Mouse (Mus musculus) cerebellum, adult 9-11 months (tissue): ENCODE data around the gene Nrip2.

Source experiments
- DNase-seq: peaks from one replicate; pipeline ENCODE4 v3.0.0; 2022

The Nrip2 gene

GRCm38 (mm10) chr6:128397574-128398261 lies 1.4 kb upstream of the Nrip2 start:
- no peak for DNase-seq

DNA sequence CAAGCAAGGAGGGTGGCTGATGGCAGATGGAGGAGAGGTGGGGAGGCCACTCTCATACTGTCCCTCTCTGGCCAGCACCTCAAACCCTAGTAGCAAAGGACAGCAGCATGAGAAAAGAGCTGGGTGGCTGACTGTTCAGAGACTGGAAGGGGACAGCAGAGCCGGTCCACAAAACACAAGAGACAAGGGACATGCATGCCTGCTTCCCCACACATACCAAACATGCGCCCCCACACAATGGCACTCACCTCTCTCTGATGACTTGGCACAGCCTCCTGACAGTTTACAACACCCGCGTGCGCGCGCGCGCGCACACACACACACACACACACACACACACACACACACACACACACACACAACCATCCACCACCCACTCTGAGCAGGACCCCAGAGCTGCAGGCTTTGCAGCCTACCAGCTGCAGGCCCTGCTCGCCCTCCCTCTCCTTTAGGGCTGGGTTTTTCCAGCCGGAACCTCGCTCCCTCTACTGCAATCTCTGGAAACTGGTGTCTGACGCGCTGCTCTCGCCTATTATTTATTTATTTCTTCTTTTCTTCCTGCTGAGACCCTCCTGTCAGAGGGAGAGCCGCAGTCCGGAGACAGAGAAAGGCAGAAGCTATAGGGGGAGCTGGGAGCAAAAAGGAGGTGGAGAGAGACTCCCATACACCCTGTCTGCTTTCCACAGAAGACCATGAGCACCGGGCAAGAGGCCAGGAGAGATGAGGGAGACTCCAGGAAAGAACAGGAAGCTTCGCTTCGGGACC lies 507 bp downstream of the Nrip2 start:
- DNase-seq = peak; percentile 81

- DNase-seq = peak; percentile 25
Measured at GRCm38 (mm10) chr6:128404708-128405107, 5.6 kb downstream of the Nrip2 start.

- DNase-seq = no peak
Measured at GRCm38 (mm10) chr6:128408544-128409125, 9.5 kb downstream of the Nrip2 start.

GRCm38 (mm10) chr6:128410305-128410704 lies 11.2 kb downstream of the Nrip2 start:
- DNase-seq = peak; percentile 14

- peak; percentile 73 for DNase-seq
Measured at GRCm38 (mm10) chr6:128411115-128411514, 12.0 kb downstream of the Nrip2 start.

DNA sequence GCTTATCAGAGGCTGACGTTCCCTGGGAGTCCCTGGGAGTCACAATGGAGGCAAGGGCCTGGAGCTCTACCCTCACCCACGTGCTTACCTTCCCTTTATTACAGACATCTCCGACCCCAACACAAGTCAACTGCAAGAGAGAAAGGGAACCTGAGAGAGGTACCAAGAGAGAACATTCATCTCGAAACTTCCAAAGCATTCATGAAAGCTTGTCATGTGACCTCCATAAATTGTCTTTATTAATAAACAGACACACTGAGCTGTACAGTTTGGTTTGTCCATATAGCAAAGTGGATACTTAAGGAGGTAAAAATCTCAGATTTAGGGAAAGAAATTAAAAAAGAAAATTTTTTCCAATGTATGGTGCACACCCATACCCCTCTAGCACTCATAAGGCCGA lies 17.1 kb downstream of the Nrip2 start:
- DNase-seq = no peak

DNA sequence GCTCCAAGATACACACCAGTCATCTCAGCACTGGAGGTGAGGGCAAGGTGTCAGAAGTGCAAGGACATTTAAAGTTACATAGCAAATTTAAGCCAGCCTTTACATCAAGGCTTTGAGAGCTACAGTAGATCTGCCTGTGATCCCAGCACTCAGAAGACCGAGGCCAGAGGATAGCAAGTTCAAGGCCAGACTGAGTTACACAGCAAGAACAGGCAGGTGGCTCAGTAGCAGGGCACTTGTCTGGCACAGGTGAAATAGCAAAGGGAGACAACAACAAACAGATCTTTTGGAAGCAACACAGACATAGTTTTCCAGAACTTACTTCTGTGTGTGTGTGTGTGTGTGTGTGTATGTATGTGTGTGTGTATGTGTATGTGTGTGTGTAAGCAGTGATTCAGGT lies 19.0 kb downstream of the Nrip2 start:
- DNase-seq = no peak

DNA sequence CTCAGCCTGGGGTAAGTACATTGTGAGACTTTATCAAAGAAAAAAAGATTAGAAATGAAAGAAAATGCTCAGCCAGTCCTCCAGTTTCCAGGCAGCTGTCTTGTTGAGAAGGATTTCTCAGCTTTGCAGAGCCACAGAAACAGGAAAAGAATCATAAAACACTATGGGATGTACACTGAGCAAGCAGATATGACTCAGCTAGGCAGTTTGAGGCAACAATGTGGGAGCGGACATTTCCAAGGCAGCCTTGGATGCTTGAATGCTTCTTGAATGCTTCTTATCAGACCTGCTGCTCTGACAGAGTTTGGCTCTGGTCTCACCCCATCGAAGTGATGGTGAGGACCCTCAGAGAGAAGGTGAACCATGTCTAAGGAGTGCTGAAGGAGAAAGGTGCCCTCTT lies 21.9 kb downstream of the Nrip2 start:
- no peak for DNase-seq

DNA sequence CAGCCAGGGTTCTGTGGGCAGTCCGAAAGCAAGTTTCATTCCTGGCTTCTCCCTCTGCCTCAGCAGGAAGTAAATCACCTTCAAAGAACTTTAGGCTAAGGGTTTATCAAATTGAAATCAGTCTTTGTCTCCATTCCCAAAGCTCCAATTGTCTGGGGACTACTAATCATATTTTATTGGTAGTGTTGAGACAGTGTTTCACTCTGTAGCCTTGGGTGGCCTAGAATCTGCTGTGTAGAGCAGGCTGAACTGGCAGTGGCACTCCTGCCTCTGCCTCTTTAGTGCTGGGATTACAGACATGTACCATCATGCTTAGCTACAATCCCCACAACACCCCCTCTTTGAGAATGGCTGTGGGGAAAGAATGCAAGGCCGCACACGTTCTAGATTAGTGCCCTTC lies 22.4 kb downstream of the Nrip2 start:
- DNase-seq = no peak

DNA sequence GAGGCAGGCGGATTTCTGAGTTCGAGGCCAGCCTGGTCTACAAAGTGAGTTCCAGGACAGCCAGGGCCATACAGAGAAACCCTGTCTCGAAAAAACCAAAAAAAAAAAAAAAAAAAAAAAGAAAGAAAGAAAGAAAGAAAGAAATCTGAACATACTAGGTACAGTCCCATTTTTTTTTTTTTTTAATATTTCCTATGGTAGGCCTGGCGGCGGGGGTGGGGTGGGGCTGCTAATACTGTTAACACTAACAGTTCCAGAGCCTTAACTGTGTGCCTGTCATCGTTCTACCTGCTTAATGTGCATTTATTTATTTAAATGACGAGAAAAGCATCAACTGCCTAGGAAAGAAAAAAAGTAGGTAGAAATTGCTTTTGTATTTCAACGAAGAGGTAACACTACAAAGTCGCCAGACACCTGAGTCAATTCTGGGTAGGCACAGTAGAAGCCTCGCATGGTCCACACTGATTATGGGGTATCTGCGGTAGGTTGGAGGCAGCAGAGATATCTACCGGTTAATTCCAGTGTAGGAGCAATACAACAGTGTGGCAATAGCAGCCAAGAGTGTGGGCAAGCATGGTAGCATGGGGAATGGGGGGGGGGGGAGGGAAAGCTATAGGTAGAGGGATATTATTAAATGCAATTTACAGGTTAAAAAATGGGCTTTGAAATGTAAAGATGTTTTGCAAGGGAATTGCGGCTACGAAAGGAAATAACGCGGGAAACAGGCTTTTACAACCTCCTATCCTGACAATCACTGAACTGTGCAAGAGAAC lies 24.6 kb downstream of the Nrip2 start:
- peak; percentile 57 for DNase-seq

GRCm38 (mm10) chr6:128424269-128425019 lies 25.3 kb downstream of the Nrip2 start, which contains the start of gene Itfg2:
Itfg2 (minus strand) TSS chr6:128424931.
- DNase-seq = peak; percentile 98

- DNase-seq = no peak
Measured at GRCm38 (mm10) chr6:128425046-128425445, 25.9 kb downstream of the Nrip2 start.

GRCm38 (mm10) chr6:128427571-128427970 lies 28.5 kb downstream of the Nrip2 start:
- DNase-seq = no peak

- DNase-seq = no peak
Measured at GRCm38 (mm10) chr6:128429300-128429699, 30.2 kb downstream of the Nrip2 start.

- DNase-seq = peak; percentile 5
Measured at GRCm38 (mm10) chr6:128429826-128430225, 30.7 kb downstream of the Nrip2 start.

DNA sequence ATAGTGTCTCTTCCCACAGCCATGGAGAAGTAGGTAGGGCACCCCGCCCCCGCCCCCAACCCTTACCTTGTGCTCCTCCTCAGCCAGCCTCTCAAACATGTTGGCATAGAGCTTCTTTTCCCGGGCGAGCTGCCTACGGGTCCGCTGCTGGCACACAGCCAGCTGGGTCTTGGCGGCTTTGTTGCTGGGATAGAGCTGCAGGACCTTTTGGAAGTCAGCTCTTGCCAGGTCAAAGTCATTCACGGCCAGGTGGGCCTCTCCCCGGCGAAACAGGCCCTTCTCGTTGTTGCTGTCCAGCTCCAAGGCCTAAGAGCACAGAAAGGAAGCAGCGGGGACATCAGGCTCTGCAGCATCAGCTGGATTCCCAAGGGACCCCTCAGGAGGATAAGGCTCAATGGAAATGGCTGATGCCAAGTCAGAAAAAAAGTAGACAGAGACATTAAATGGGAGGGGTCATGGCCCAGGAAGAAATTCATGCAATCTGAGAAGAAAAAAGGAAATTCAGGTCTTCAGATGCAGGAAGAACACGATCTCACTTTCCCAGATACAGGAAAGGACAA lies 33.3 kb downstream of the Nrip2 start:
- peak; percentile 85 for DNase-seq

DNA sequence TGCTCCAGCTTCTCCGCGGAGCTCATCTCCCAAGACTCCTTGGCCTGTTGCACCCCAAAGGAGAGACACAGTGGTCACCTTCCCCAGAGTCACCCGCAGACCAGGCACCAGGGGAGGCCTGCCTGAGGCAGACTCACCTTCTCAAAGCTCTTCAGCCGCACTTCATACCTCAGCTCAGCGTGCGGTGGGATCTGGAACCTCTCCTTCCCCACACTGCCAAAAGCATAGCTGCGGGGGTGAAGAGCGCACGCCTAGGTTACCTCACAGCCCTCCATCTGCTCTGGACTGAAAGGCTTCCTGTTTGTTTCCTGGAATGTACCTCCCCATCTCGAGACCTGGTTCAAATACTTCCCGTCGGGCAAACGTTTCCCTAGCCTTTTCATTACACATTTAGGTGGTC lies 34.5 kb downstream of the Nrip2 start:
- DNase-seq = peak; percentile 83

DNA sequence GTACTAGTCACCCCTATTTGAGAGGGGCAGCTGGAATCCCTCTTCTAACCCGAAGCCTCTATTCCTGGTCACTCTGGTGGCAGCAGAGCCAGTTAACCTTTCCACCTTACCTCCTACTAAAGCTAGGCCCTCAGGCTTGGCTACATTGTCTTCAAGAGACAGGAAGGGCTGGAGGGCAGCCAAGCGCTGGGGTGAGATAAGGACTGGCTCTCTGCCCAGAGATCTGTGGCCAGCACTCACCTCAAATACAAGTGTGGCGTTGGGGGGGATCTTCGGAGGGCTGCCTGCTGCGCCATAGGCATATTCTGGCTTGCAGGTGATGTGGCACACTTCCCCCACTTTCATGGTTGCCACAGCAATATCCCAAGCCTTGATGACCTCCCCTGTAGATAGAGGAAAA lies 36.4 kb downstream of the Nrip2 start:
- peak; percentile 86 for DNase-seq

DNA sequence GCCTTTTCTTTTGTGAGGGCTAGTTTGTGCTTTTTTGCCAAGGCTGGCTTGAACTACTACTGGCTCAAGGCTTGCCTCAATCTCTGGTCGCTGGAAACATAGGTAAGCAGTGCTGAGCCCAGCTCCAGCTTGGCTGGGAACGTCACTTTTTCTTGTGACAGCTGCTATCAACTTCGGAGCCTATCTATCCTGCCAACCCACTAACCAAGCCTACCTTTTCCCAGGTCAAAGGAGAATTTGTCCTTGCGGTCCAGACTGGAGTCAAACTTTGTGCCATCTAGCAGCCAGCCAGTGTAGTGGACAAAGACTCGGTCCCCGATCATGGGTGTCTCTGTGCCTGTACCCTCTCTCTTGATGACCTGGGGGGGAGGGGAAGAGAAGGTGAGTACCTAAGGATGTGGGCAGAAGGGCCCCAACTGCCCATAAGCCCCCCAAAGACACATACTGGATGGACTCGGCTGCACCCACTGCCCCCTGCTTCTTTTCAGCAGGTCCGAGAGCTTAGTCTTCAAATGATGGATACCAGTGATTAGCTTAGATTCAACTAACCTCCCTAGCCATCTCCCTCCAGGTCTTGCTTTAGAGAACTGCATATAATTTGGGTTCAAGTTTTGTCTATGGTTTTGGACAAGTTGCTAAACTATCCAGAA lies 37.4 kb downstream of the Nrip2 start:
- peak; percentile 50 for DNase-seq

- no peak for DNase-seq
Measured at GRCm38 (mm10) chr6:128437288-128437687, 38.2 kb downstream of the Nrip2 start.
